Mouse (Mus musculus) E14TG2a.4 (cell line): ENCODE results near the gene Rbm46.

Experiments
- H3K27me3 ChIP-seq: 2 replicates; pipeline ENCODE4 v1.6.1; 2014; ENCODE audit warnings: low read length, control low read depth; ENCODE audit not compliant: insufficient read depth
- H3K36me3 ChIP-seq: 2 replicates; pipeline ENCODE4 v1.6.1; 2014; ENCODE audit warnings: low read length, control low read depth; ENCODE audit not compliant: insufficient read depth
- H3K4me1 ChIP-seq: replicated peaks from 2 replicates; pipeline ENCODE4 v1.6.1; 2014; ENCODE audit warnings: low read depth, low read length, control low read depth
- H3K4me3 ChIP-seq: replicated peaks from 2 replicates; pipeline ENCODE4 v1.5.1; 2014; ENCODE audit warnings: mild to moderate bottlenecking, low read length
- H3K9me3 ChIP-seq: 2 replicates; pipeline ENCODE4 v1.6.1; 2014; ENCODE audit warnings: low read length, control low read depth
- CTCF ChIP-seq: conservative IDR thresholded peaks from 2 replicates; pipeline ENCODE4 v1.5.1; 2014; ENCODE audit warnings: low read length
- NANOG ChIP-seq: IDR thresholded peaks from 2 replicates; pipeline ENCODE4 v1.6.1; 2014; ENCODE audit warnings: borderline replicate concordance, low read length, mixed read lengths
- POU5F1 ChIP-seq: IDR thresholded peaks from 2 replicates; pipeline ENCODE4 v1.6.1; 2014; ENCODE audit warnings: low read length, borderline replicate concordance

The Rbm46 gene

GRCm38 (mm10) chr3:82875671-82876371, 462 bp downstream of the Rbm46 start:
- Histone ChIP-seq H3K4me1 (0 out of 2 replicates have a peak, but pooled peaks cover 8% of the 10 kb centered on the region), H3K36me3 (no peaks in the 10 kb centered on the region), H3K9me3 (no peaks in the 10 kb centered on the region), H3K4me3 (peak overlapping the region; percentile 74), H3K27me3 (peaks cover 40% of the 10 kb centered on the region)
- TF ChIP-seq NANOG (no peak), POU5F1 (peak; percentile 42; the same call in 1 of the 2 replicates)

DNA sequence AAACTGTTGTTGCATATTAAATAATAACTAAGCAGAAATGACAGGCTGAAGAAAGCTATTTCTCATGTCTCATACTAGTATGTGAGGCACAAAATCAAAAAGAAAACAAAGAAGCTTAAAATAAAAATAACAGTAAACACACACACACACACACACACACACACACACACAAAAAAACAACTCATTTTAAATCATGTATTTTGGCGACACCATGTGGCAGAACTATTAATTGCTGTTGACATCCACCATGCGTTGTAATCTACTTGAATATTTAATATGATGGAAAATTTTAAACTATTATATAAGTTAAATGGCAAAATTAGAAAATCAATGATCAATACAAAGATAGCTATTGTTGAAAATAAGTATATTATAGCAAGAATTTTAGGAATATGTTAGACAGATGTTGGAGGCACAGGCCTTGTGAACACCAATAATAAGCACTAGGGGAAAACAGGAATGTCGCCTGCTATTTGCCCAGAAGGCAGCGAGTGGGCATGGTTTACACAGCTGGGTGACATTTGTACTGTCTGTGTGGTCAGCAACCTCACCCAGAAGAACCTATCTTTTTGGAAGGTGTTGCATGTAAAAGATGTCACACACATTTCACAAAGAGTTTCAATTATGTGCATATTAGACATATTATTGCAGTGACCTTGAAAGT, 18.7 kb downstream of the Rbm46 start:
- no peak for TF ChIP-seq NANOG
- peak; percentile 45 for TF ChIP-seq CTCF
- H3K4me3 ChIP-seq, result no peak overlapping the region
- H3K27me3 ChIP-seq, result no peaks in the 10 kb centered on the region
- no peaks in the 10 kb centered on the region for H3K36me3 ChIP-seq
- no peaks in the 10 kb centered on the region for H3K4me1 ChIP-seq
- no peaks in the 10 kb centered on the region for H3K9me3 ChIP-seq

GRCm38 (mm10) chr3:82825165-82825564, 51.1 kb downstream of the Rbm46 start:
- TF ChIP-seq CTCF (no peak), NANOG (no peak), POU5F1 (no peak)

GRCm38 (mm10) chr3:82811851-82812250, 64.4 kb downstream of the Rbm46 start:
- no peaks in the 10 kb centered on the region for H3K36me3 ChIP-seq
- H3K9me3 ChIP-seq, result no peaks in the 10 kb centered on the region
- no peaks in the 10 kb centered on the region for H3K27me3 ChIP-seq
- no peak for TF ChIP-seq NANOG
- no peak for TF ChIP-seq POU5F1
- no peak for TF ChIP-seq CTCF
- no peak overlapping the region for H3K4me3 ChIP-seq
- no peaks in the 10 kb centered on the region for H3K4me1 ChIP-seq

More at GRCm38 (mm10) chr3:82825165-82825564, 51.1 kb downstream of the Rbm46 start:
- no peaks in the 10 kb centered on the region for H3K27me3 ChIP-seq
- H3K4me1 ChIP-seq, result no peaks in the 10 kb centered on the region
- no peak overlapping the region for H3K4me3 ChIP-seq
- no peaks in the 10 kb centered on the region for H3K36me3 ChIP-seq
- H3K9me3 ChIP-seq, result no peaks in the 10 kb centered on the region

GRCm38 (mm10) chr3:82810334-82811120, 65.8 kb downstream of the Rbm46 start:
- H3K36me3 ChIP-seq, result no peaks in the 10 kb centered on the region
- H3K9me3 ChIP-seq, result no peaks in the 10 kb centered on the region
- no peaks in the 10 kb centered on the region for H3K4me1 ChIP-seq
- H3K27me3 ChIP-seq, result no peaks in the 10 kb centered on the region
- no peak overlapping the region for H3K4me3 ChIP-seq
- TF ChIP-seq NANOG, result no peak

DNA sequence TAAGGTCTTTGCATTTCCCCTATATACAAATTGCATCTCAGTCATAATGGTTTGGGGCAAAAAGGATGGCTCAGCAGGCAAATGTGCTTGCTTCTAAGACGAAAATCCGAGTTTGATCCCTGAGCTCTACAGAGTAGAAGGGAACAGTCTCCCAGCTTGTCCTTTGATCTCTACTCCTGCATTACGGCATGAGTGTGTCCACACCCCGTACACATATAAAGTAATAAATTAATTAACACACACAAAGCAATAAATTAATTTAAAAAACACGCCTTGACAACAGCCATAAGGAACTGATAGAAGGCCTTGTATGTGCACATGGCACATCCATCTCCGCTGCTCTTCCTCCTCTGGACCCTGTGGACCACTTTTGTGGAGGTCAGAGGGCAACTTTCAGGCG, 66.5 kb downstream of the Rbm46 start:
- Histone ChIP-seq H3K4me1 (no peaks in the 10 kb centered on the region), H3K9me3 (no peaks in the 10 kb centered on the region), H3K4me3 (no peak overlapping the region), H3K36me3 (no peaks in the 10 kb centered on the region), H3K27me3 (no peaks in the 10 kb centered on the region)
- TF ChIP-seq NANOG (no peak), POU5F1 (no peak), CTCF (no peak)

DNA sequence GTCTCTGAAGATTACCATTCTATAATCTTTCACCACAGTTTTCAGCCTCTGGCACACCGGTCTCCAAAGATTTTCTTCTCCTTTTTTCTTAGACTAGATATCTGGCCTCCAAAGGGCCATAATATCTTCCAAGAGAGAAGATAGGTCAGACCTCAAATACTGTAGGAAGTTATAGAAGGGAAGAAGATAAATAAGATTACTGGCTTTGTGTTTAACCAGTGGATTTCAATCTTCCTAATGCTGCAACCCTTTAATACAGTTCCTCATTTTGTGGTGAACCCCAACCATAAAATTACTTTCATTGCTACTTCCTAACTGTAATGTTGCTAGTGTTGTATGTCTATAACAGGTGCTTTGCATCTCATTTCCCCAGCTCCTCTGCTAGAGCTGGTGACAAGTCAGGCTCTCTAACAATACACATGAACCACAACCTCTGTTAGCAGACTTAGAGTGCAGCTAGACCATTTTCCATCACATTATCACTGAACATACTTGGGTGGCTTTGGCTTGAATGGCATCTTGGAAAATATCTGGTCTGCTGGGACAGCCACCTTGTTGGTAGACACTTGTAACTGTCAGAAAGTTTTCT, 67.9 kb downstream of the Rbm46 start:
- H3K4me3 ChIP-seq, result no peak overlapping the region
- H3K4me1 ChIP-seq, result no peaks in the 10 kb centered on the region
- no peaks in the 10 kb centered on the region for H3K9me3 ChIP-seq
- H3K27me3 ChIP-seq, result no peaks in the 10 kb centered on the region
- no peaks in the 10 kb centered on the region for H3K36me3 ChIP-seq
- no peak for TF ChIP-seq CTCF
- TF ChIP-seq POU5F1, result no peak
- no peak for TF ChIP-seq NANOG

DNA sequence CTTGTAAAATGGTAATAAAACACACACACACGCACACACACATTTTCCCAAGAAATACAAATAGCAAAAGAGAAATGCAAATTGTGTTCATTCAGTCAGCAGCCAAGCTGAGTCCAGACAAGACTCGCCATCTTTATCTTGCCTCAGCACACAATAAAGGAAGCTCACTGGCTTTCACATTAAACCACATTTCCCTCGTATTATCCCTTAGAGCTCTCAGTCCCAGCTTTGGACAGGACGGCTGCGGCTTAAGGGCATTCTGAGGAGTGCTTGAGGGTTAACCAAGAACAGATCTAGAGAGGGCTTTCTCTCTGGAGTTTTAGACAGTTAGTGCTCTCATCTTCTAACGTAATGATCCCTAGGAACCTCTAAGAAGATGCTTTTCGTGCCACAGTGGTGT, 71.0 kb downstream of the Rbm46 start:
- no peaks in the 10 kb centered on the region for H3K27me3 ChIP-seq
- no peaks in the 10 kb centered on the region for H3K36me3 ChIP-seq
- no peaks in the 10 kb centered on the region for H3K9me3 ChIP-seq
- H3K4me3 ChIP-seq, result no peak overlapping the region
- TF ChIP-seq NANOG (no peak), CTCF (no peak), POU5F1 (no peak)
- no peaks in the 10 kb centered on the region for H3K4me1 ChIP-seq
